Mouse (Mus musculus): Measurements from ENCODE around the gene Fbxo39. TPM values are rescaled to one million over a fixed set of nuclear protein-coding genes. Genes with fewer than 3 reads are reported as not detected.

The Fbxo39 gene
- total and polyA plus RNA-seq, 3 experiments: not detected

GRCm38 (mm10) chr11:72281143-72281851 lies 32.9 kb upstream of the Fbxo39 start:
- no peak for DNase-seq (ENCODE audit: low read depth, low spot score)
- H3K4me1 ChIP-seq (ENCODE audit: control insufficient read depth in 1 of 2, insufficient read depth in 2 of 2, low read length in 2 of 2): no peaks in the 10 kb centered on the region
- H3K9me3 ChIP-seq (replicated peaks; ENCODE audit: insufficient read depth, low read length): no peaks in the 10 kb centered on the region
- H3K27ac ChIP-seq (ENCODE audit: control insufficient read depth, low read depth, low read length): no peak overlapping the region
- H3K4me3 ChIP-seq (ENCODE audit: control insufficient read depth in 1 of 2, insufficient read depth in 1 of 2, low read depth in 2 of 2, low read length in 2 of 2): no peak overlapping the region
- H3K27me3 ChIP-seq (ENCODE audit: control insufficient read depth in 1 of 2, insufficient read depth in 2 of 2, low read length in 2 of 2): peaks cover 22 to 26% of the 10 kb centered on the region in 2 experiments
- TF ChIP-seq MYB (IDR thresholded peaks at IDR 0.05; ENCODE audit: low read depth, low read length): no peak
- TF ChIP-seq TCF12 (IDR thresholded peaks at IDR 0.05; ENCODE audit: low read depth, low read length): no peak
- no peak for TF ChIP-seq EP300 (IDR thresholded peaks at IDR 0.05; ENCODE audit: low read depth in 1 of 2, low read length in 2 of 2)
- TF ChIP-seq ELF1 (IDR thresholded peaks at IDR 0.05; ENCODE audit: low read depth, low read length): no peak
- TF ChIP-seq MEF2A (IDR thresholded peaks at IDR 0.05; ENCODE audit: extremely low read depth, insufficient replicate concordance, low read depth, low read length, poor library complexity, severe bottlenecking): no peak
- no peak for TF ChIP-seq RAD21 (IDR thresholded peaks at IDR 0.05; ENCODE audit: low read depth, low read length)
- no peak for TF ChIP-seq POLR2A (IDR thresholded peaks at IDR 0.05; ENCODE audit: control insufficient read depth in 1 of 2, insufficient read depth in 1 of 2, low read depth in 1 of 2, low read length in 2 of 2, poor library complexity in 1 of 2)
- no peak for TF ChIP-seq ZMIZ1 (IDR thresholded peaks at IDR 0.05; ENCODE audit: low read depth, low read length)
- TF ChIP-seq KAT2A (conservative IDR thresholded peaks at IDR 0.05; ENCODE audit: low read depth, low read length): no peak
- no peak for TF ChIP-seq NRF1 (IDR thresholded peaks at IDR 0.05; ENCODE audit: insufficient read depth, low read depth, low read length, poor library complexity, severe bottlenecking)
- no peak for TF ChIP-seq ZNF384 (IDR thresholded peaks at IDR 0.05; ENCODE audit: low read depth, low read length)
- TF ChIP-seq GABPA (IDR thresholded peaks at IDR 0.05; ENCODE audit: low read depth, low read length): no peak
- no peak for TF ChIP-seq MAZ (IDR thresholded peaks at IDR 0.05; ENCODE audit: low read depth, low read length)
- TF ChIP-seq HCFC1 (IDR thresholded peaks at IDR 0.05; ENCODE audit: low read depth, low read length): no peak
- no peak for TF ChIP-seq POLR2AphosphoS5 (IDR thresholded peaks at IDR 0.05; ENCODE audit: borderline replicate concordance, low read depth, low read length)
- no peak for TF ChIP-seq SIN3A (IDR thresholded peaks at IDR 0.05; ENCODE audit: low read length)
- TF ChIP-seq MAX (IDR thresholded peaks at IDR 0.05; ENCODE audit: low read length): no peak
- H3K79me2 ChIP-seq (ENCODE audit: control insufficient read depth, insufficient read depth, low read length, poor library complexity): no peaks in the 10 kb centered on the region
- H3K36me3 ChIP-seq (ENCODE audit: control insufficient read depth in 1 of 2, insufficient read depth in 2 of 2, low read length in 2 of 2): no peaks in the 10 kb centered on the region
- H3K9ac ChIP-seq (ENCODE audit: control insufficient read depth, low read depth, low read length, poor library complexity, severe bottlenecking): no peak overlapping the region

DNA sequence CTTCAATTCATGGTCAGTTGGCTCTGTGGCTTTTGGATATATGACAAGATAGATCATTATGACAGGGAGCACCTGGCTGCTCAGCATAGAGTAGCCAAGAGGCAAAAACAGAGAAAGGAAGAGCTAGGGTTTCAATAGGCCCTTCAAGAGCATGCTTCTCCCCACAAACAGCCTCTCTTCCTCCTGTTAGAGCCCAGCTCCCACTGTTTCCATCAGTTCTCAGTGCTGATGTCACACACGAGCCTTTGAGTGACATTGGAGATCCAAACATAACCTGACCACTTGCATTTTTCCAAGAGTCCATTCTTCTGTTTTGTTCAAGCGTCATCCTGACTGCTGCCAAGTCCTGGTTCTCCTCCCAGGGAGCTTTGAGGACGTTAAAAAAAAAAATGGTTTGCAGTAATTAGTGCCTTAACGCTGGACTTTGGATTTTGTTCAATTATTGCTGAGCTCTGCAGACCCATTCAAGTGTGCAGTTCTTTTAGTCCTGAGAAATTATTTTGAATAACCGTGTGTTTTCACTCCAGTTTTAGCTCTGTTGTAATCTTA lies 32.3 kb upstream of the Fbxo39 start:
- H3K9me3 ChIP-seq (replicated peaks; ENCODE audit: insufficient read depth, low read length): no peaks in the 10 kb centered on the region

More for the DNA sequence above, 32.3 kb upstream of the Fbxo39 start:
- no peak overlapping the region for H3K4me3 ChIP-seq (ENCODE audit: control insufficient read depth in 1 of 2, insufficient read depth in 1 of 2, low read depth in 2 of 2, low read length in 2 of 2)
- DNase-seq (ENCODE audit: low read depth, low spot score): no peak
- H3K79me2 ChIP-seq (ENCODE audit: control insufficient read depth, insufficient read depth, low read length, poor library complexity): no peaks in the 10 kb centered on the region
- no peaks in the 10 kb centered on the region for H3K36me3 ChIP-seq (ENCODE audit: control insufficient read depth in 1 of 2, insufficient read depth in 2 of 2, low read length in 2 of 2)
- no peak overlapping the region for H3K9ac ChIP-seq (ENCODE audit: control insufficient read depth, low read depth, low read length, poor library complexity, severe bottlenecking)
- no peak overlapping the region for H3K27ac ChIP-seq (ENCODE audit: control insufficient read depth, low read depth, low read length)
- H3K4me1 ChIP-seq (ENCODE audit: control insufficient read depth in 1 of 2, insufficient read depth in 2 of 2, low read length in 2 of 2): no peaks in the 10 kb centered on the region
- peaks cover 22 to 26% of the 10 kb centered on the region in 2 experiments for H3K27me3 ChIP-seq (ENCODE audit: control insufficient read depth in 1 of 2, insufficient read depth in 2 of 2, low read length in 2 of 2)
- TF ChIP-seq KAT2A (conservative IDR thresholded peaks at IDR 0.05; ENCODE audit: low read depth, low read length) (no peak), EP300 (IDR thresholded peaks at IDR 0.05; ENCODE audit: low read depth in 1 of 2, low read length in 2 of 2) (no peak), CHD2 (IDR thresholded peaks at IDR 0.05; ENCODE audit: low read length) (no peak), RAD21 (IDR thresholded peaks at IDR 0.05; ENCODE audit: low read depth, low read length) (no peak), POLR2A (IDR thresholded peaks at IDR 0.05; ENCODE audit: control insufficient read depth in 1 of 2, insufficient read depth in 1 of 2, low read depth in 1 of 2, low read length in 2 of 2, poor library complexity in 1 of 2) (no peak), ETS1 (IDR thresholded peaks at IDR 0.05; ENCODE audit: low read depth, low read length) (no peak), SIN3A (IDR thresholded peaks at IDR 0.05; ENCODE audit: low read length) (no peak), ZMIZ1 (IDR thresholded peaks at IDR 0.05; ENCODE audit: low read depth, low read length) (no peak), CHD1 (IDR thresholded peaks at IDR 0.05; ENCODE audit: low read depth, low read length) (no peak), GABPA (IDR thresholded peaks at IDR 0.05; ENCODE audit: low read depth, low read length) (no peak), POLR2AphosphoS5 (IDR thresholded peaks at IDR 0.05; ENCODE audit: borderline replicate concordance, low read depth, low read length) (no peak), MYB (IDR thresholded peaks at IDR 0.05; ENCODE audit: low read depth, low read length) (no peak), ZNF384 (IDR thresholded peaks at IDR 0.05; ENCODE audit: low read depth, low read length) (no peak), MAX (IDR thresholded peaks at IDR 0.05; ENCODE audit: low read length) (no peak), MXI1 (IDR thresholded peaks at IDR 0.05; ENCODE audit: low read depth, low read length) (no peak), GATA1 (IDR thresholded peaks at IDR 0.05; ENCODE audit: low read depth, low read length) (no peak), BHLHE40 (IDR thresholded peaks at IDR 0.05; ENCODE audit: borderline replicate concordance, low read depth, low read length) (no peak), MAFK (IDR thresholded peaks at IDR 0.05; ENCODE audit: borderline replicate concordance, low read depth, low read length) (no peak)
